Mouse (Mus musculus) cerebellum, postnatal 4 days (tissue): Measurements from ENCODE around the gene E2f3.

Experiments
- DNase-seq, 2 experiments: peaks; one replicate each; pipeline ENCODE4 v3.0.0; 2022; ENCODE audit warnings: low spot score in 2 of 2, mixed read lengths in 1 of 2

Gene E2f3

GRCm38 (mm10) chr13:29919841-29920240, 66.0 kb downstream of the E2f3 start:
- DNase-seq: no peak

GRCm38 (mm10) chr13:29916561-29916960, 69.3 kb downstream of the E2f3 start:
- no peak for DNase-seq

GRCm38 (mm10) chr13:29913606-29914005, 72.3 kb downstream of the E2f3 start:
- no peak for DNase-seq

GRCm38 (mm10) chr13:29913061-29913460, 72.8 kb downstream of the E2f3 start:
- DNase-seq: no peak

GRCm38 (mm10) chr13:29912251-29912650, 73.6 kb downstream of the E2f3 start:
- no peak for DNase-seq

GRCm38 (mm10) chr13:29911141-29911540, 74.7 kb downstream of the E2f3 start:
- DNase-seq: no peak

- no peak for DNase-seq
These were observed 77.4 kb downstream of the E2f3 start for GRCm38 (mm10) chr13:29908431-29908830.

- DNase-seq: no peak
These were observed 77.9 kb downstream of the E2f3 start for GRCm38 (mm10) chr13:29907995-29908394.

GRCm38 (mm10) chr13:29906734-29907133, 79.1 kb downstream of the E2f3 start:
- DNase-seq: no peak

GRCm38 (mm10) chr13:29903341-29903740, 82.5 kb downstream of the E2f3 start:
- DNase-seq: no peak

- no peak for DNase-seq
These were observed 83.2 kb downstream of the E2f3 start for GRCm38 (mm10) chr13:29902676-29903075.

GRCm38 (mm10) chr13:29901641-29902040, 84.2 kb downstream of the E2f3 start:
- no peak for DNase-seq

- no peak for DNase-seq
These were observed 119.1 kb downstream of the E2f3 start for GRCm38 (mm10) chr13:29866780-29867179.

GRCm38 (mm10) chr13:29864331-29864730, 121.5 kb downstream of the E2f3 start:
- no peak for DNase-seq

GRCm38 (mm10) chr13:29860087-29860486, 125.8 kb downstream of the E2f3 start:
- no peak for DNase-seq

- DNase-seq: no peak
These were observed 128.4 kb downstream of the E2f3 start for GRCm38 (mm10) chr13:29857436-29857835.
